Mouse (Mus musculus) urinary bladder, adult 18-20 months (tissue): ENCODE results near the gene Cabin1.
A peak's percentile ranks its signal among the peaks of the same experiment; 100 is the strongest.

ENCODE experiments used
- DNase-seq, 2 experiments: peaks; one replicate each; pipeline ENCODE4 v3.0.0; 2022; ENCODE audit warnings: low spot score in 2 of 2, mixed read lengths in 2 of 2

The Cabin1 gene

GRCm38 (mm10) chr10:75666451-75667030 is 97.6 kb downstream of the Cabin1 start:
- no peak for DNase-seq

- DNase-seq = no peak
These were observed 99.4 kb downstream of the Cabin1 start for GRCm38 (mm10) chr10:75664673-75665270.

GRCm38 (mm10) chr10:75662575-75662974 is 101.6 kb downstream of the Cabin1 start:
- no peak for DNase-seq

DNA sequence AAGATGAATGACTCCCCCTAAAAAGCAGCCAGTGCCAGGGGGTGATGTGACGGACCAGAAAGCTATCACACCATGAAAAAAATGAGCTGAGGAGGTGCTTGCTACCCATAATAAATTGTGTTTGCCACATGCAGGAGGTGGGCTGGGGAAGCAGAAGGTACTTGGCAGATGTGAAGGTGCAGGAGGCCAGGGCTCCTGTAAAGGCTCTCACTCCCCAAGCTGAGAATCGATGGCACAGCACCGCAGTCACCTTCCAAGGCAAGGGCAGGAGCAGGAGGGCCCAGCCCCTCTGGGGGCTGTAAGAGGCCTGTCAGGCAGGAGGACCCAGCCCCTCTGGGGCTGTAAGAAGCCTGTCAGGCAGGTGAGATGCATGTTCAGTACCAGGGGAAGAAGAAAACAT is 102.3 kb downstream of the Cabin1 start:
- no peak for DNase-seq

DNA sequence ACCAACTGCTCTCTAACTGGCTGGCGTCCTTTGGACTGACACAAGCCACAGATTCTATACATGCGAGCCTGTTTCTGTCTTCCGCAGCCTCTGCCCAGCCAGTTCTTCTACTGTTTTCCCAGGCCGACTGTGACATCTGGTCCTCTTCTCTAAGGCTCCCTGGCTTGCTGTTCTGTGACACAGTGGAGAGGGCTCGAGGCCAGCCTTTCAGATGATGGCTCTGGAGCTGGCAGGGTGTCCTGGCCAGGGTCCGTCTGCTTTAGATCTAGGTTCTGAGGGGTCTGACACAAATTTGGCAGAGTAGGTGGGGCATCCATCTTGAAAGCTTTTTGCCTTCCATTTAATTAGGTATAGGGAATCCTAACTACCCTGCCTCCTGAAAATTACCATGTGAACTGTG is 102.8 kb downstream of the Cabin1 start:
- no peak for DNase-seq

GRCm38 (mm10) chr10:75657772-75658171 is 106.4 kb downstream of the Cabin1 start:
- no peak for DNase-seq

GRCm38 (mm10) chr10:75657165-75657564 is 107.0 kb downstream of the Cabin1 start:
- no peak for DNase-seq

GRCm38 (mm10) chr10:75654053-75654452 is 110.1 kb downstream of the Cabin1 start:
- no peak for DNase-seq

DNA sequence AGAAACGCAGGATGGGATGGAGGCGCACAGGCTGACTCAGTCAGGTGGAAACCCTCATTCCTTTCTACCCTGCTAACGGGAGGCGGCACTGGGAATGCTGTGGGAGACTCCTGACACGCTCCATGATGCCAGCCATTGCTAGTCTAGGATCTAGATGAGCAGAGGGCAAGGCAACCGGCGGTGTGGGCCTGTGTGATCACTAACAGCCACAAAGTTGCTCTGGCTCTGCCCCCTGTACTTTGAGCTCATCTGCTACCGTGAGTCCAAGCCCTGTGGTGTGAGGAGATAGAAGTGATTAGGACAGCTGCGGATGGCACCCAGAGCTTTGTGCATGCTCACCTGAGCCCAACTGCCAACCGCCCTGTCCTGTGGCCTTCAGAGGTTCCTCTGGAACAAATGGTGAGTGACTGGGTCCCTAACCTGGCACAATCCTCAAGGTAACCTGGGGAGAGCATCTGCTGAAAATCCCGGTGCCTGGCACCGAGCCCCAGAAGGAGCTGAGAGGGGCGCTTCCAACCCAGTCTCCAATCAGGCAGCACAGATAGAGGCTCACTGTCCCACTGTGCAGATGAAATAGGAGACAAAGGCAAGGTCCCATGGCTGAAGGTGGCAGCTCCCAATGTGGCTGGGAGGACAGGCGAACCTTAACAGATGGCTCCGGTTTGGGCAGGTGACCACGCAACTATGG is 112.6 kb downstream of the Cabin1 start:
- DNase-seq = no peak

DNA sequence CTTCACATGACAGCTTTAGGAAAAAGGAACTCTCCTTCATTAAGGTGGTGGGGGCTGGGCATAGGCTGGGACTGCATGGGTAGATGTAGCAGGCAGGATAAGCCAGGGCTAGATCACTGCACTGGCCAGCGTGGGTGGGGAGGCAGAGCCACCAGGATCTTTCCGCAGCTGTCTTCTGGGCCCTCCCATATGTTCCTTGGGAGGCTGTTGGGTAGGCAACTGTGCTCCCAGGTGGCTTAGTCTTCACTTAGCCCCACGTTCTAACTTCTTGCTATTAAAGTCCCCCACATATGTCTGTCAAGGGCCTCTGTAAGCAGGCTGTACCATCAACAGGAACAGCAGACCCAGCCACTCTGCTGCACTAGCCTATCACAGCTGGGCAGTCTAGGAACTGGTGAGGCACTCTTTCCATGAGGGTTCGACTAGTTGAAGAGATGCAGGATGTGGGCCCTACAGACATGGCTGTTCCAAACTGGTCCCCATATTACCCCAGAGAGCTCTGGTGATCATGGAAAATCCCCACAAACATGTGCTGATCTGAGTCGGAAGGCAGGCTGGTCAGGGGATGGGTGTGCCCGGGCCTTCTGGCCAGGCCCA is 113.7 kb downstream of the Cabin1 start:
- DNase-seq = no peak

GRCm38 (mm10) chr10:75649406-75649995 is 114.6 kb downstream of the Cabin1 start:
- no peak for DNase-seq

DNA sequence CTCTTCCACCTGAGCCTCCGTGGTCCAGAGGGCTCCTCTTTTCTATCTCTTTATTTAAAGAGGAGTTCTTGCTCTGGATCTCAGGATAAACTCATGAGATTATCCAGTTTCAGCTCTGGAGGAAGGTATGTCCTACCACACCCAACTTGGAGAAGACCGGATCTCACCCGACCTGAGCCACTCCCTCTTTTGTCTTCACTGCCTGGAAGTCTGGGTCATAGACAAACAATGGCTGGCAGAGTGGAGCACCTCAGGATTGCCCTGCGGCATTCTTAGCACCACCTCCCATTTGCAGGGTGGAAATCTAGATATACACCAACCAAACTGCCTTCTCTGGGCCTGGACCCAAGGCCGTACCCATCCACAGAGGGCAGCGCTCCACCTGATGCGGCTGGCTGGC is 115.1 kb downstream of the Cabin1 start:
- no peak for DNase-seq

- DNase-seq = no peak
These were observed 116.0 kb downstream of the Cabin1 start for GRCm38 (mm10) chr10:75648091-75648490.

GRCm38 (mm10) chr10:75647362-75647761 is 116.8 kb downstream of the Cabin1 start:
- DNase-seq = peak in 1 of 2 experiments; percentile 27

DNA sequence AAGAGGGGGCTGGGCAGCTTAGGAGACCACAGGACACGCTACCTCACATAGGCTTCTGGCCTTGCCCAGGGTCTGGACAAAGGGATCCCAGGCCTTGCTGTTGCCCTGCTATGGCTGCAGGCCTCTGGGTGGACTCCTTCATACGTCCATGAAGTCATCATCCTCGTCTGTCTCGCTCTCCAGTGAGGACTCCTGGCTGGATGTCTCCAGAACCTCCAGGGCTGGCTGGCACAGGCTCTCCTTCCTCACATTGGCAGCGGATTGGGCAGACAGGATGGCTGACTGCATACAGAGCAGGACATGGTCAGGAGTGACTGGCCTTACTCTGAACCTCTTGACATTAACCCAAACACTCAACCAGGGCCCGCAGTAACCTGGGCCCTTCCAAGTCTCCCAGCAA is 117.7 kb downstream of the Cabin1 start:
- no peak for DNase-seq

- DNase-seq = no peak
These were observed 118.5 kb downstream of the Cabin1 start for GRCm38 (mm10) chr10:75645616-75646015.

DNA sequence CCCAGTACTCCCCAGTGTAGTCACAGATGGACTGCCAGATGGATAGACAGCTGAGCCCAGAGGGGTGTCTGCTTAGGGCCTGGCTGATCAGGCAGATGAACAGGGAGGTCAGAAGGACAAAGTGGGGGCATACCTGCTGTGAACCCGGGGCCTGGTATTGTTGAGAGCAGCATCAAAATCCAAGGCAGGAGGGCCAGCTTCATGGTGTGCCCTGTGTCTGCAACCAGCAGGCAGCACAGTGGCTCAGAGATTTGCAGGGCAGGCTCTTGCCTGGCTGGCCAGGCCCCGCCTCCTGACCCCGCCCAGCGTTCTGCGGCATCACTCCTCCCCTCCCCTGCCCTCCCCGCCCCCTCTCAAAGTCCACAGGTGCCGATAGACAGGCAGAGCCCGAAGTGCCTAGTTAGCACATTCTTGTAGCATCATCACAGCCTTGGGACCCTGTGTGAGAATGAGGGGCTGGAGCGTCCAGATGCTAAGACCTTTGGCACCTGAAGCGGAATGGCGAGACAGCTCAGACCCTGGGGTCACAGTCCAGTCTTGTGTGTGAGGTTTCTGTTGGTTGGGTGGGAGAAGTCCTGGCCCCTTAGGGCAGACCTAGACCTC is 120.3 kb downstream of the Cabin1 start, which contains the start of gene Susd2:
Gene Susd2, minus strand, starts transcription at position 268 of the 603 bp plus-strand sequence.
- peak; percentile 23 to 46 for DNase-seq

DNA sequence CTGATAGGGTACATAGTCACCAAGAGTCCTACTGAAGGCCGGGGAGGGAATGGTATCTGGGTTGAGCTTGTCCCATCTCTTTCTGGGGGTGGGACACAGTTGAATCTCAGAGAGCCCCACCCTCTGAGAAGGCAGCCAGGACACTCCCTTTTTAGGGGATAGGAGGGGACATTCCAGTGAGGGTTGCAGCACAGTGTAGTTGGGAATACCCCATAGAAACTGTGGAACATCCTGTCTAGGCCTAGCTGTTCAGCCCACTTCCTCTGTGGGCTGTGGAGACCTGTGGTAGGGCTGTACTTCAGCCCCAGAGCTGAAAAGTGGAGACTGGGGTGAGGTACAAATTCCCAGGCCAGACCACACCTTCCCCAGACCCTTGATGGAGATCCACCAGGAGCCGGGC is 121.2 kb downstream of the Cabin1 start:
- DNase-seq = no peak

DNA sequence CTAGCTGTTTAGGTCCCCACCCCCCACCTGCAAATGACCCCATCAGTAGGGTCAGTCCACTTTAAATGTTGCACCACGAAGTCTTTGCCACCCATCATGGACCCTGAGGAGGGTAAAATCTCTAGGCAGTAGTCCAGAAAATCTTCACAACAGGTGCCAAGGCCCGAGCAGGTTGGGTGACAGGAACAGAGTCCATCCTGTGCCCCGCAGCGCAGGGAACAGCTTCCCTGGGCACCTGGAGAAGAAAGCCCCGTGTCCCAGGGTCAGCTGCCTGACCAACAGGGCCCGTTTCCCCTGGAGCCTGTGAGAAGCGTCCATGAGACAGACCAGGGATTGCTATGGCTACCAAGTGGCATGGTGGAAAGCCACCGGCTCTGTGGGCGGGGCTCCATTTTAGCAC is 121.7 kb downstream of the Cabin1 start:
- no peak for DNase-seq

- no peak for DNase-seq
These were observed 122.4 kb downstream of the Cabin1 start for GRCm38 (mm10) chr10:75641721-75642222.

- no peak for DNase-seq
These were observed 126.4 kb downstream of the Cabin1 start for GRCm38 (mm10) chr10:75637711-75638110.
